Mouse (Mus musculus) MEL (cell line): ENCODE data around the gene Rdh5. TPM values are rescaled to one million over a fixed set of nuclear protein-coding genes. Genes with fewer than 3 reads are reported as not detected.

Source experiments
- DNase-seq: peaks from one replicate; pipeline ENCODE4 v3.0.0; 2011; ENCODE audit warnings: low read depth, low spot score
- H3K27ac ChIP-seq: 2 replicates; pipeline ENCODE4 v1.5.1; 2012; ENCODE audit warnings: low read depth, mild to moderate bottlenecking, control low read depth, low read length, moderate library complexity; ENCODE audit not compliant: control insufficient read depth
- H3K27me3 ChIP-seq, 2 experiments: fragments of 150-350 bp in 1 of 2; sonication (generic) in 1 of 2; 2 replicates each; pipeline ENCODE4 v1.6.1; 2012; ENCODE audit warnings: low read length in 2 of 2, mild to moderate bottlenecking in 2 of 2, improper control_type of control experiment in 1 of 2, moderate library complexity in 1 of 2; ENCODE audit not compliant: insufficient read depth in 2 of 2, control insufficient read depth in 1 of 2
- H3K36me3 ChIP-seq, 2 experiments: 2 replicates each; pipeline ENCODE4 v1.6.1; 2012 to 2014; ENCODE audit warnings: low read length in 2 of 2, improper control_type of control experiment in 1 of 2, inconsistent platforms in 1 of 2, mild to moderate bottlenecking in 1 of 2; ENCODE audit not compliant: insufficient read depth in 2 of 2, control insufficient read depth in 1 of 2
- H3K4me1 ChIP-seq, 2 experiments: fragments of 150-350 bp in 1 of 2; sonication (generic) in 1 of 2; 2 replicates each; pipeline ENCODE4 v1.6.1; 2012; ENCODE audit warnings: low read length in 2 of 2, improper control_type of control experiment in 1 of 2, mild to moderate bottlenecking in 1 of 2; ENCODE audit not compliant: insufficient read depth in 2 of 2, control insufficient read depth in 1 of 2
- H3K4me3 ChIP-seq, 2 experiments: fragments of 150-350 bp in 1 of 2; sonication (generic) in 1 of 2; 2 replicates each; pipeline ENCODE4 v1.5.1; 2012; ENCODE audit warnings: low read depth in 2 of 2, low read length in 2 of 2, mild to moderate bottlenecking in 2 of 2, moderate library complexity in 2 of 2, control low read depth in 1 of 2, improper control_type of control experiment in 1 of 2; ENCODE audit not compliant: control insufficient read depth in 1 of 2, insufficient read depth in 1 of 2
- H3K79me2 ChIP-seq: 2 replicates; pipeline ENCODE4 v1.6.1; 2012; ENCODE audit warnings: mild to moderate bottlenecking, low read length, moderate library complexity; ENCODE audit not compliant: control insufficient read depth, poor library complexity, insufficient read depth
- H3K9ac ChIP-seq: 2 replicates; pipeline ENCODE4 v1.6.1; 2012; ENCODE audit warnings: low read depth, mild to moderate bottlenecking, control low read depth, low read length, moderate library complexity; ENCODE audit not compliant: control insufficient read depth, poor library complexity, severe bottlenecking
- H3K9me3 ChIP-seq: fragments of 150-350 bp; sonication (generic); replicated peaks from 2 replicates; pipeline ENCODE4 v1.6.1; 2012; ENCODE audit warnings: mild to moderate bottlenecking, low read length, improper control_type of control experiment, moderate library complexity; ENCODE audit not compliant: insufficient read depth
- BHLHE40 ChIP-seq: IDR thresholded peaks from 2 replicates; pipeline ENCODE4 v1.6.1; 2012; ENCODE audit warnings: low read depth, mild to moderate bottlenecking, inconsistent platforms, low read length, improper control_type of control experiment, borderline replicate concordance
- CHD2 ChIP-seq: IDR thresholded peaks from 2 replicates; pipeline ENCODE4 v1.6.1; 2011; ENCODE audit warnings: low read length, improper control_type of control experiment
- CTCF ChIP-seq, 3 experiments: IDR thresholded peaks in 2 of 3; conservative IDR thresholded peaks in 1 of 3; 2 replicates each; pipeline ENCODE4 v1.5.1; 2011 to 2012; ENCODE audit warnings: low read length in 3 of 3, low read depth in 2 of 3, mild to moderate bottlenecking in 2 of 3, improper control_type of control experiment in 1 of 3, inconsistent platforms in 1 of 3, mixed read lengths in 1 of 3, moderate library complexity in 1 of 3; ENCODE audit not compliant: control insufficient read depth in 1 of 3, insufficient read depth in 1 of 3, poor library complexity in 1 of 3, severe bottlenecking in 1 of 3
- ETS1 ChIP-seq: IDR thresholded peaks from 2 replicates; pipeline ENCODE4 v1.6.1; 2012; ENCODE audit warnings: low read depth, mild to moderate bottlenecking, inconsistent platforms, low read length, improper control_type of control experiment, moderate library complexity
- GATA1 ChIP-seq: IDR thresholded peaks from 2 replicates; pipeline ENCODE4 v1.6.1; 2011; ENCODE audit warnings: low read depth, low read length, improper control_type of control experiment
- MAFK ChIP-seq: IDR thresholded peaks from 2 replicates; pipeline ENCODE4 v1.6.1; 2011; ENCODE audit warnings: low read depth, mild to moderate bottlenecking, low read length, improper control_type of control experiment, borderline replicate concordance
- MAX ChIP-seq: IDR thresholded peaks from 2 replicates; pipeline ENCODE4 v1.6.1; 2011; ENCODE audit warnings: low read length, improper control_type of control experiment
- MAZ ChIP-seq: IDR thresholded peaks from 2 replicates; pipeline ENCODE4 v1.6.1; 2012; ENCODE audit warnings: low read depth, mild to moderate bottlenecking, inconsistent platforms, low read length, improper control_type of control experiment
- MEF2A ChIP-seq: IDR thresholded peaks from 2 replicates; pipeline ENCODE4 v1.6.1; 2014; ENCODE audit warnings: low read depth, mild to moderate bottlenecking, inconsistent platforms, low read length, improper control_type of control experiment; ENCODE audit not compliant: poor library complexity, insufficient replicate concordance, severe bottlenecking; ENCODE audit errors: extremely low read depth
- MYB ChIP-seq: IDR thresholded peaks from 2 replicates; pipeline ENCODE4 v1.6.1; 2011; ENCODE audit warnings: mild to moderate bottlenecking, low read depth, low read length, improper control_type of control experiment
- MYC ChIP-seq: IDR thresholded peaks from 2 replicates; pipeline ENCODE4 v1.6.1; 2011; ENCODE audit warnings: low read depth, mild to moderate bottlenecking, low read length, improper control_type of control experiment, moderate library complexity
- POLR2AphosphoS5 ChIP-seq: IDR thresholded peaks from 2 replicates; pipeline ENCODE4 v1.6.1; 2012; ENCODE audit warnings: low read depth, borderline replicate concordance, mild to moderate bottlenecking, inconsistent platforms, low read length, moderate library complexity, mixed read lengths
- RAD21 ChIP-seq: IDR thresholded peaks from 2 replicates; pipeline ENCODE4 v1.6.1; 2011; ENCODE audit warnings: mild to moderate bottlenecking, low read depth, low read length, improper control_type of control experiment
- RCOR1 ChIP-seq: IDR thresholded peaks from 2 replicates; pipeline ENCODE4 v1.6.1; 2012; ENCODE audit warnings: low read depth, mild to moderate bottlenecking, inconsistent platforms, low read length, improper control_type of control experiment
- TAL1 ChIP-seq: IDR thresholded peaks from 2 replicates; pipeline ENCODE4 v1.6.1; 2012; ENCODE audit warnings: mild to moderate bottlenecking, inconsistent platforms, low read length, moderate library complexity, mixed read lengths
- TCF12 ChIP-seq: IDR thresholded peaks from 2 replicates; pipeline ENCODE4 v1.6.1; 2014; ENCODE audit warnings: low read depth, mild to moderate bottlenecking, inconsistent platforms, low read length, improper control_type of control experiment, moderate library complexity
- USF2 ChIP-seq, 2 experiments: IDR thresholded peaks; 2 replicates each; pipeline ENCODE4 v1.6.1; 2011 to 2012; ENCODE audit warnings: improper control_type of control experiment in 2 of 2, low read length in 2 of 2, borderline replicate concordance in 1 of 2, inconsistent platforms in 1 of 2, low read depth in 1 of 2, mild to moderate bottlenecking in 1 of 2; ENCODE audit not compliant: insufficient read depth in 1 of 2
- ZC3H11A ChIP-seq: IDR thresholded peaks from 2 replicates; pipeline ENCODE4 v1.6.1; 2012; ENCODE audit warnings: low read depth, mild to moderate bottlenecking, inconsistent platforms, low read length, improper control_type of control experiment
- polyA plus RNA-seq, 2 experiments: library from polyadenylated mRNA; stranded (reverse) in 1 of 2; unstranded in 1 of 2; fragments of >175 nt in 1 of 2; fragments of >200 nt in 1 of 2; gene quantifications; 2 replicates each; pipeline versions ENCODE4 v1.2.1 to v1.2.4; 2012; ENCODE audit warnings: low replicate concordance in 2 of 2, low read depth in 1 of 2; ENCODE audit not compliant: insufficient read length in 2 of 2, insufficient read depth in 1 of 2, missing spikeins in 1 of 2
- total RNA-seq: library from RNA; depleted of rRNA; stranded (reverse); fragments of 300-350 nt; gene quantifications from 2 replicates; pipeline ENCODE4 v1.2.3, GENCODE M21; 2012

Gene Rdh5
- total and polyA plus RNA-seq, 3 experiments: 1.2 to 4.2 TPM; not detected in 1

GRCm38 (mm10) chr10:128915550-128915949, 7.1 kb downstream of the Rdh5 start:
- no peaks in the 10 kb centered on the region for H3K9me3 ChIP-seq
- no peaks in the 10 kb centered on the region for H3K79me2 ChIP-seq
- H3K4me1 ChIP-seq: no peaks in the 10 kb centered on the region
- TF ChIP-seq RAD21: peak; percentile 3
- TF ChIP-seq TCF12: no peak
- TF ChIP-seq TAL1: no peak
- peak; percentile 4 to 37 (median 28); a peak in 3 of 6 replicates for TF ChIP-seq CTCF (IDR thresholded peaks at IDR 0.05 in 2 of 3, conservative IDR thresholded peaks at IDR 0.05 in 1 of 3; ENCODE audit: control insufficient read depth in 1 of 3, insufficient read depth in 1 of 3, low read depth in 2 of 3, low read length in 3 of 3, poor library complexity in 1 of 3, severe bottlenecking in 1 of 3)
- TF ChIP-seq MEF2A: no peak
- TF ChIP-seq, all 39 proteins: peak for 2
- Histone ChIP-seq H3K4me3 (no peak overlapping the region), H3K36me3 (no peaks in the 10 kb centered on the region), H3K27ac (no peak overlapping the region), H3K9ac (no peak overlapping the region), H3K27me3 (peaks cover 0 to 1% of the 10 kb centered on the region in 2 experiments; a peak in 1 of 4 replicates)
- no peak for DNase-seq

- H3K9ac ChIP-seq: no peak overlapping the region
- no peak overlapping the region for H3K4me3 ChIP-seq
- no peaks in the 10 kb centered on the region for H3K9me3 ChIP-seq
- peaks cover 0 to 1% of the 10 kb centered on the region in 2 experiments; a peak in 1 of 4 replicates for H3K27me3 ChIP-seq
- no peak for DNase-seq
- H3K27ac ChIP-seq: no peak overlapping the region
- no peaks in the 10 kb centered on the region for H3K79me2 ChIP-seq
- H3K36me3 ChIP-seq: no peaks in the 10 kb centered on the region
- H3K4me1 ChIP-seq: no peaks in the 10 kb centered on the region
- TF ChIP-seq MAFK: no peak
- TF ChIP-seq USF2 (IDR thresholded peaks at IDR 0.05; ENCODE audit: borderline replicate concordance in 1 of 2, insufficient read depth in 1 of 2, low read depth in 1 of 2, low read length in 2 of 2): no peak
- TF ChIP-seq MAX: no peak
- TF ChIP-seq MYB: no peak
- TF ChIP-seq TCF12: no peak
- no peak for TF ChIP-seq BHLHE40
- no peak for TF ChIP-seq MAZ
- no peak for TF ChIP-seq POLR2AphosphoS5
- no peak for TF ChIP-seq GATA1
- no peak for TF ChIP-seq CHD2
- no peak for TF ChIP-seq ETS1
- no peak for TF ChIP-seq MEF2A
- no peak for TF ChIP-seq RCOR1
- TF ChIP-seq MYC: no peak
- no peak for TF ChIP-seq ZC3H11A
- TF ChIP-seq, all 39 proteins: peak for 0
Measured at GRCm38 (mm10) chr10:128913696-128914095, 9.0 kb downstream of the Rdh5 start.
